Mouse (Mus musculus): ENCODE results near the gene Rnf212. TPM values are rescaled to one million over a fixed set of nuclear protein-coding genes. Genes with fewer than 3 reads are reported as not detected.

The Rnf212 gene
- total RNA-seq (2023), result 1 to 10 TPM; 1.9 to 2.3 TPM

DNA sequence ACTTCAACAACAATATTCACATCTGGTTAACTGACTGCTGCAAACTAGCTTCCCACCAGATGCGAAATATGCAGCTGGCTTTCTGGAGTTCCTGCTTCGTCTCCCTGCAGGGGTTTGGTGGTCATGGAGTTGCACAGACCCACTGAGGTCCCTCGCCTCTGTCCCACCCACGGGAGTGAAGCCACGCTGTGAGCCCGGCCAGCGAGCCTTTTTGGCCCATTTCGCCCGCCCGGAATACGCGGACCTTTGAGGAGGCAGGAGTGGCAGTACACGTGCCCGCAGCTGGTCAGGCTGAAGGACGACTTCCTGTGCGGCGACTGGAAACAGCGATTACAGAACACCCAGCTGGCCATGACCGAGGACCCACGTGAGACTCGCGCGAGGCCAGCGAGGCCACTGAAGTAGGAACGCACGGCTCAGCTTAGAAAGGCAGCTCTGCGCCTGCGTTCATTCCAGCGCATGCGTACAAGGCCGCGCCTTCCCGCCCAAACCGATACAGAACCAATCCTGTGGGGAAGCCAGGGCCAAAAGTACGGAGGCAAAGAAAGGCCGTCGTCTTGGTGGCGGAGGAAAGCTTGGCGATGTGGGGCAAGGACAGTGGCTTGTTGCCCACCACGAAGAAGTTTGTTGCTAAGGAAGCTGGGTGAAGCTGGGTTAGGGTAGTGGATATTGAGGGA, at the start of gene Rnf212:
TSS of gene Rnf212 (minus strand) at position 353 of the 677 bp plus-strand sequence.

DNA sequence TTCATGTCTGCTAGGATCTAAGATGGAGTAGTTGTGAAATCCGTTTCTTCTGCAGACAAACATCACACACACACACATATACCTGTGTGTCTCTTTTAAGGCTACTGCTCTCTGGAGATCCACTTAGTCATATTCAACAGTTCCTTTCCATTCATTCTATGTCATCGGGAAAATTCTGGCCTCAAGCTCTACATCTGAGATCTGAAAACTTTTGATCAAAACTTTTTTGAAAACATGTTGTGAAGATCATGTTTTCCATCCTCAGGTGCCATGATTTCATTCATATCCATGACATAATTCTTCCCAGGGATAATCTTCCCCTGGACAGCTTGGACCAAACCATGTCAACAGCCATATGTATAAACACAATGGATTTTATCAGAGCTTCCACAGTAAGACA, 34.0 kb upstream of the Rnf212 start, which contains the start of gene Vmn2r8:
TSS of gene Vmn2r8 (minus strand) at position 101 of the 400 bp plus-strand sequence.

DNA sequence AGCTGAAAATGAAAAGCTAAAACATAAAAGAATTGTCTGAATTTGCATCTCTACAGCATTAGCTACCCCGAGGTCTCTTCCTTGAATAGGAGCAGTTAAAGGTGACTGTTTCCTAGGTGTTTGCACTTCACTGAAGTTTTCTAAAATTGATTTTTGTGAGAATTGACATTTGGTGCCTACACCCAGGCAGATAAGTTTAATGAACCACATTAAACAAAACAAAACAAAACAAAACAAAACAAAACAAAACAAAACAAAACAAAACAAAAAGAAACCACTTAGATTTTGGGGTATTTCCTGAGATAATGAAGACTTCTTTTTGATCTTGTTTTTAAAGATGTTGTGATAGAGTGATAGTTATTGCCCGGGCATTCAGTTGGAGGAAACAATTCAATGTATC, 20.5 kb upstream of the Rnf212 start, which contains the start of gene Tmed11:
TSS of gene Tmed11 (minus strand) at position 101 of the 400 bp plus-strand sequence.

GRCm38 (mm10) chr5:108692271-108692670, 82.5 kb downstream of the Rnf212 start, which contains the start of gene Fgfrl1:
Gene Fgfrl1 (plus strand): TSS chr5:108692382.

Other genes starting within 250 kb of the Rnf212 start
- not detected for gene Cplx1, start 225.0 kb downstream of the Rnf212 start, total RNA-seq (2023)
- gene Gak, start 145.2 kb downstream of the Rnf212 start, total RNA-seq (2023), result 100 to 1,000 TPM; 106 to 118 TPM
- 10 to 100 TPM; 12.3 to 12.4 TPM for gene Tmem175, start 145.2 kb downstream of the Rnf212 start, total RNA-seq (2023)
- gene Idua, start 114.7 kb downstream of the Rnf212 start, total RNA-seq (2023), result 10 to 100 TPM; 15.5 to 16.1 TPM
- 10 to 100 TPM; 10.8 to 15.6 TPM for gene Dgkq, start 105.3 kb downstream of the Rnf212 start, total RNA-seq (2023)
- gene Slc26a1, start 99.4 kb downstream of the Rnf212 start, total RNA-seq (2023), result 1 to 10 TPM; 1.4 to 2.9 TPM
- 1 to 10 TPM; 2.0 to 3.4 TPM for gene Fgfrl1, start 82.6 kb downstream of the Rnf212 start, total RNA-seq (2023)
- not detected for gene Tmed11, start 20.4 kb upstream of the Rnf212 start, total RNA-seq (2023)
- not detected for gene Vmn2r8, start 33.9 kb upstream of the Rnf212 start, total RNA-seq (2023)
- not detected for gene Vmn2r9, start 77.6 kb upstream of the Rnf212 start, total RNA-seq (2023)
- gene Vmn2r10, start 231.5 kb upstream of the Rnf212 start, total RNA-seq (2023), result not detected

Data from neutrophil, adult 83 days (primary cell).